Mouse (Mus musculus) limb, embryonic 10.5 days (tissue): ENCODE results near the gene Naa15. TPM values are rescaled to one million over a fixed set of nuclear protein-coding genes. Genes with fewer than 3 reads are reported as not detected.
"Not testable (repeated sequence)": the region's sequence is repeated elsewhere in the genome, so short reads cannot be mapped to it uniquely, and the experiment has no call there.

Experiments
- DNase-seq: peaks from one replicate; pipeline ENCODE4 v3.0.0-alpha.2; 2017; ENCODE audit warnings: low spot score
- H3K27ac ChIP-seq: fragments of 300-500 bp; sonication (generic); 2 replicates; pipeline ENCODE4 v1.5.1; 2016; ENCODE audit warnings: mild to moderate bottlenecking
- H3K27me3 ChIP-seq: fragments of 300-500 bp; sonication (generic); 2 replicates; pipeline ENCODE4 v1.6.1; 2016; ENCODE audit warnings: low read depth, mild to moderate bottlenecking; ENCODE audit not compliant: poor library complexity, severe bottlenecking
- H3K36me3 ChIP-seq: fragments of 300-500 bp; sonication (generic); 2 replicates; pipeline ENCODE4 v1.6.1; 2016; ENCODE audit warnings: mild to moderate bottlenecking, moderate library complexity
- H3K4me1 ChIP-seq: fragments of 300-500 bp; sonication (generic); 2 replicates; pipeline ENCODE4 v1.6.1; 2016
- H3K4me3 ChIP-seq: fragments of 300-500 bp; sonication (generic); 2 replicates; pipeline ENCODE4 v1.5.1; 2016; ENCODE audit warnings: mild to moderate bottlenecking, moderate library complexity
- H3K9me3 ChIP-seq: fragments of 300-500 bp; sonication (generic); replicated peaks from 2 replicates; pipeline ENCODE4 v1.6.1; 2016; ENCODE audit warnings: mild to moderate bottlenecking
- WGBS: fragments of 180-500 bp; shearing (Covaris S2); methylation state at CpG from one replicate; pipeline ENCODE4 v1.1.7; 2016; 5-methylcytosine and 5-hydroxymethylcytosine counted together
- polyA plus RNA-seq: library from polyadenylated mRNA; unstranded; fragments of >200 nt; fragmentation: Nextera tagmentation; extraction: Ambion mirVana; gene quantifications from 2 replicates; pipeline ENCODE4 v1.2.1, GENCODE M21; 2016

Naa15 gene
- polyA plus RNA-seq, 1 experiment from 2014 or later = 64.0 TPM

- DNase-seq = no peak
- 55% methylated on average over 15 of the region's 15 CpGs for WGBS
- Histone ChIP-seq H3K9me3 (no peaks in the 10 kb centered on the region), H3K4me3 (no peak overlapping the region), H3K27ac (no peak overlapping the region), H3K36me3 (peaks cover 3% of the 10 kb centered on the region), H3K27me3 (peaks cover 48% of the 10 kb centered on the region), H3K4me1 (peaks cover 14% of the 10 kb centered on the region)
Observed at GRCm38 (mm10) chr3:51397700-51398299, 17.1 kb upstream of the Naa15 start.

- WGBS = 19% methylated on average over 3 of the region's 3 CpGs
Observed at GRCm38 (mm10) chr3:51398667-51399066, 16.3 kb upstream of the Naa15 start.

GRCm38 (mm10) chr3:51399531-51399930, 15.4 kb upstream of the Naa15 start:
- peaks cover 14% of the 10 kb centered on the region for H3K4me1 ChIP-seq
- peaks cover 20% of the 10 kb centered on the region for H3K36me3 ChIP-seq
- no peak overlapping the region for H3K27ac ChIP-seq
- H3K27me3 ChIP-seq = peaks cover 48% of the 10 kb centered on the region
- no peak overlapping the region for H3K4me3 ChIP-seq
- DNase-seq = no peak
- H3K9me3 ChIP-seq = no peaks in the 10 kb centered on the region
- 68% methylated on average over 4 of the region's 4 CpGs for WGBS

More at GRCm38 (mm10) chr3:51398667-51399066, 16.3 kb upstream of the Naa15 start:
- Histone ChIP-seq H3K4me3 (no peak overlapping the region), H3K4me1 (peaks cover 14% of the 10 kb centered on the region), H3K27me3 (peaks cover 48% of the 10 kb centered on the region), H3K36me3 (peaks cover 12% of the 10 kb centered on the region), H3K27ac (no peak overlapping the region), H3K9me3 (no peaks in the 10 kb centered on the region)
- no peak for DNase-seq

GRCm38 (mm10) chr3:51400682-51401081, 14.3 kb upstream of the Naa15 start:
- Histone ChIP-seq H3K27ac (no peak overlapping the region), H3K4me1 (peaks cover 13% of the 10 kb centered on the region), H3K9me3 (no peaks in the 10 kb centered on the region), H3K4me3 (no peak overlapping the region), H3K36me3 (peaks cover 31% of the 10 kb centered on the region), H3K27me3 (peaks cover 39% of the 10 kb centered on the region)
- no peak for DNase-seq
- WGBS = 83% methylated on average over 10 of the region's 10 CpGs

GRCm38 (mm10) chr3:51402054-51402453, 12.9 kb upstream of the Naa15 start:
- H3K9me3 ChIP-seq, DNase-seq, H3K4me3 ChIP-seq, H3K27ac ChIP-seq, H3K4me1 ChIP-seq: not testable (repeated sequence)
- Histone ChIP-seq H3K27me3 (peaks cover 26% of the 10 kb centered on the region), H3K36me3 (peaks cover 44% of the 10 kb centered on the region)
- WGBS = 69% methylated on average over 4 of the region's 4 CpGs

GRCm38 (mm10) chr3:51402628-51403027, 12.3 kb upstream of the Naa15 start:
- no peak for DNase-seq
- 94% methylated on average over 12 of the region's 12 CpGs for WGBS
- H3K27ac ChIP-seq = no peak overlapping the region
- H3K27me3 ChIP-seq = peaks cover 20% of the 10 kb centered on the region
- no peaks in the 10 kb centered on the region for H3K9me3 ChIP-seq
- peaks cover 45% of the 10 kb centered on the region for H3K36me3 ChIP-seq
- no peak overlapping the region for H3K4me3 ChIP-seq
- peaks cover 2% of the 10 kb centered on the region for H3K4me1 ChIP-seq

- Histone ChIP-seq H3K4me3 (peak overlapping the region; percentile 72), H3K36me3 (peaks cover 40% of the 10 kb centered on the region), H3K27ac (peak overlapping the region; percentile 92), H3K9me3 (no peaks in the 10 kb centered on the region), H3K4me1 (peaks cover 8% of the 10 kb centered on the region), H3K27me3 (no peaks in the 10 kb centered on the region)
- WGBS = 25% methylated on average over 20 of the region's 20 CpGs
- DNase-seq = no peak
Observed at GRCm38 (mm10) chr3:51407870-51408560, 6.9 kb upstream of the Naa15 start.

GRCm38 (mm10) chr3:51408561-51409183, 6.3 kb upstream of the Naa15 start, which contains the start of gene Ndufc1:
TSS of gene Ndufc1 (minus strand) at chr3:51408988.
- H3K4me1 ChIP-seq = peaks cover 8% of the 10 kb centered on the region
- peaks cover 34% of the 10 kb centered on the region for H3K36me3 ChIP-seq
- peak within 1 kb of the TSS; percentile 72 for H3K4me3 ChIP-seq
- H3K27me3 ChIP-seq = no peaks in the 10 kb centered on the region
- DNase-seq = peak; percentile 100
- H3K9me3 ChIP-seq = no peaks in the 10 kb centered on the region
- peak within 1 kb of the TSS; percentile 92 for H3K27ac ChIP-seq
- WGBS = under 1% methylated on average over 40 of the region's 40 CpGs

GRCm38 (mm10) chr3:51412457-51412856, 2.5 kb upstream of the Naa15 start:
- Histone ChIP-seq H3K27ac (no peak overlapping the region), H3K4me1 (peaks cover 16% of the 10 kb centered on the region), H3K36me3 (no peaks in the 10 kb centered on the region), H3K4me3 (no peak overlapping the region), H3K27me3 (no peaks in the 10 kb centered on the region), H3K9me3 (no peaks in the 10 kb centered on the region)
- WGBS = 94% methylated on average over 7 of the region's 7 CpGs
- DNase-seq = no peak

- H3K36me3 ChIP-seq = no peaks in the 10 kb centered on the region
- H3K4me1 ChIP-seq = peaks cover 15% of the 10 kb centered on the region
- H3K27ac ChIP-seq = no peak overlapping the region
- H3K27me3 ChIP-seq = no peaks in the 10 kb centered on the region
- no peak overlapping the region for H3K4me3 ChIP-seq
- no peaks in the 10 kb centered on the region for H3K9me3 ChIP-seq
- 89% methylated on average over 1 of the region's 1 CpGs for WGBS
- DNase-seq = no peak
Observed at GRCm38 (mm10) chr3:51413276-51413675, 1.7 kb upstream of the Naa15 start.

- H3K27me3 ChIP-seq = no peaks in the 10 kb centered on the region
- H3K4me1 ChIP-seq = peaks cover 15% of the 10 kb centered on the region
Observed at GRCm38 (mm10) chr3:51416073-51416363, 1.1 kb downstream of the Naa15 start.

GRCm38 (mm10) chr3:51416364-51417134, 1.6 kb downstream of the Naa15 start:
- H3K36me3 ChIP-seq = peaks cover 14% of the 10 kb centered on the region
- peak overlapping the region; percentile 100 for H3K4me3 ChIP-seq
- H3K9me3 ChIP-seq = no peaks in the 10 kb centered on the region
- under 1% methylated on average over 63 of the region's 68 CpGs for WGBS
- peak; percentile 72 for DNase-seq
- H3K27ac ChIP-seq = peak overlapping the region; percentile 97
- H3K27me3 ChIP-seq = no peaks in the 10 kb centered on the region
- peaks cover 15% of the 10 kb centered on the region for H3K4me1 ChIP-seq

More at GRCm38 (mm10) chr3:51416073-51416363, 1.1 kb downstream of the Naa15 start:
- no peak for DNase-seq
- Histone ChIP-seq H3K9me3 (no peaks in the 10 kb centered on the region), H3K27ac (peak overlapping the region; percentile 97), H3K4me3 (peak overlapping the region; percentile 100), H3K36me3 (peaks cover 11% of the 10 kb centered on the region)
- WGBS = under 1% methylated on average over 30 of the region's 30 CpGs

- Histone ChIP-seq H3K4me3 (peak overlapping the region; percentile 100), H3K9me3 (no peaks in the 10 kb centered on the region), H3K36me3 (peaks cover 17% of the 10 kb centered on the region), H3K4me1 (peaks cover 15% of the 10 kb centered on the region), H3K27ac (peak overlapping the region; percentile 97), H3K27me3 (no peaks in the 10 kb centered on the region)
- no peak for DNase-seq
- WGBS = 11% methylated on average over 8 of the region's 8 CpGs
Observed at GRCm38 (mm10) chr3:51417135-51417458, 2.1 kb downstream of the Naa15 start.
